Mouse (Mus musculus) CH12.LX (cell line): ENCODE data around the gene Thegl. TPM values are rescaled to one million over a fixed set of nuclear protein-coding genes. Genes with fewer than 3 reads are reported as not detected.

Experiments used
- DNase-seq: peaks from one replicate; pipeline ENCODE4 v3.0.0-alpha.2; 2013; ENCODE audit errors: extremely low read depth
- H3K27ac ChIP-seq: 2 replicates; pipeline ENCODE4 v1.5.1; 2012; ENCODE audit warnings: low read depth, mild to moderate bottlenecking, control low read depth, moderate library complexity; ENCODE audit not compliant: insufficient read depth
- H3K27me3 ChIP-seq: replicated peaks from 2 replicates; pipeline ENCODE3; 2012; ENCODE audit warnings: inconsistent platforms
- H3K36me3 ChIP-seq, 2 experiments: replicated peaks in 1 of 2; 2 replicates each; pipeline versions ENCODE3 to v1.6.1; 2012; ENCODE audit warnings: inconsistent platforms in 1 of 2, low read length in 1 of 2, mild to moderate bottlenecking in 1 of 2, mixed read lengths in 1 of 2, moderate library complexity in 1 of 2; ENCODE audit not compliant: control insufficient read depth in 1 of 2, insufficient read depth in 1 of 2
- H3K4me1 ChIP-seq, 2 experiments: 2 replicates each; pipeline ENCODE4 v1.6.1; 2012; ENCODE audit warnings: inconsistent platforms in 1 of 2, moderate library complexity in 1 of 2; ENCODE audit not compliant: insufficient read depth in 2 of 2, control insufficient read depth in 1 of 2
- H3K4me2 ChIP-seq: 2 replicates; pipeline ENCODE4 v1.6.1; 2012; ENCODE audit warnings: low read depth, mild to moderate bottlenecking, control low read depth; ENCODE audit not compliant: poor library complexity, insufficient read depth, severe bottlenecking
- H3K4me3 ChIP-seq, 3 experiments: fragments of 150-350 bp in 1 of 3; sonication (generic) in 1 of 3; replicated peaks in 1 of 3; 2 replicates each; pipeline versions ENCODE3 to v1.5.1; 2011 to 2012; ENCODE audit warnings: low read depth in 2 of 3, low read length in 2 of 3, mild to moderate bottlenecking in 2 of 3, moderate library complexity in 2 of 3, control low read depth in 1 of 3, improper control_type of control experiment in 1 of 3, inconsistent platforms in 1 of 3, mixed read lengths in 1 of 3; ENCODE audit not compliant: poor library complexity in 1 of 3
- H3K79me2 ChIP-seq: replicated peaks from 2 replicates; pipeline ENCODE4 v1.6.1; 2012; ENCODE audit warnings: mild to moderate bottlenecking, moderate library complexity; ENCODE audit not compliant: control insufficient read depth, poor library complexity, insufficient read depth, severe bottlenecking; ENCODE audit errors: extremely low read depth
- H3K9ac ChIP-seq: 2 replicates; pipeline ENCODE4 v1.6.1; 2012; ENCODE audit warnings: low read depth, mild to moderate bottlenecking, control low read depth, moderate library complexity; ENCODE audit not compliant: insufficient read depth
- H3K9me3 ChIP-seq: replicated peaks from 2 replicates; pipeline ENCODE3; 2012; ENCODE audit warnings: low read length, inconsistent platforms, mixed read lengths
- CHD1 ChIP-seq: IDR thresholded peaks from 2 replicates; pipeline ENCODE4 v1.6.1; 2012; ENCODE audit warnings: low read depth, low read length, improper control_type of control experiment, inconsistent platforms
- CTCF ChIP-seq, 2 experiments: IDR thresholded peaks in 1 of 2; conservative IDR thresholded peaks in 1 of 2; 2 replicates each; pipeline ENCODE4 v1.5.1; 2011 to 2012; ENCODE audit warnings: low read depth in 2 of 2, low read length in 2 of 2, improper control_type of control experiment in 1 of 2, inconsistent platforms in 1 of 2, mild to moderate bottlenecking in 1 of 2, moderate library complexity in 1 of 2
- EP300 ChIP-seq: IDR thresholded peaks from 2 replicates; pipeline ENCODE4 v1.6.1; 2011; ENCODE audit warnings: low read length, improper control_type of control experiment
- ETS1 ChIP-seq: conservative IDR thresholded peaks from 2 replicates; pipeline ENCODE4 v1.6.1; 2012; ENCODE audit warnings: low read depth, mild to moderate bottlenecking, inconsistent platforms, low read length, improper control_type of control experiment, moderate library complexity
- IRF4 ChIP-seq: IDR thresholded peaks from 2 replicates; pipeline ENCODE4 v1.6.1; 2014; ENCODE audit warnings: low read depth, mild to moderate bottlenecking, inconsistent platforms, low read length, improper control_type of control experiment
- JUN ChIP-seq: IDR thresholded peaks from 2 replicates; pipeline ENCODE4 v1.6.1; 2011; ENCODE audit warnings: low read depth, mild to moderate bottlenecking, low read length, improper control_type of control experiment, moderate library complexity; ENCODE audit not compliant: insufficient read depth
- JUND ChIP-seq: conservative IDR thresholded peaks from 2 replicates; pipeline ENCODE4 v1.6.1; 2011; ENCODE audit warnings: low read depth, low read length, improper control_type of control experiment
- MAFK ChIP-seq: IDR thresholded peaks from 2 replicates; pipeline ENCODE4 v1.6.1; 2011; ENCODE audit warnings: low read length, improper control_type of control experiment; ENCODE audit not compliant: insufficient replicate concordance
- MAX ChIP-seq: IDR thresholded peaks from 2 replicates; pipeline ENCODE4 v1.6.1; 2011; ENCODE audit warnings: low read length, improper control_type of control experiment
- MAZ ChIP-seq: IDR thresholded peaks from 2 replicates; pipeline ENCODE4 v1.6.1; 2012; ENCODE audit warnings: low read depth, mild to moderate bottlenecking, inconsistent platforms, low read length, improper control_type of control experiment, moderate library complexity
- MXI1 ChIP-seq: IDR thresholded peaks from 2 replicates; pipeline ENCODE4 v1.6.1; 2011; ENCODE audit warnings: mild to moderate bottlenecking, low read depth, low read length, improper control_type of control experiment
- MYC ChIP-seq: IDR thresholded peaks from 2 replicates; pipeline ENCODE4 v1.6.1; 2011; ENCODE audit warnings: low read depth, mild to moderate bottlenecking, improper control_type of control experiment, low read length
- NELFE ChIP-seq: IDR thresholded peaks from 2 replicates; pipeline ENCODE4 v1.6.1; 2011; ENCODE audit warnings: low read depth, low read length, improper control_type of control experiment
- NRF1 ChIP-seq: IDR thresholded peaks from 2 replicates; pipeline ENCODE4 v1.6.1; 2014; ENCODE audit warnings: low read depth, mild to moderate bottlenecking, inconsistent platforms, low read length, improper control_type of control experiment, moderate library complexity
- PAX5 ChIP-seq: IDR thresholded peaks from 2 replicates; pipeline ENCODE4 v1.6.1; 2012; ENCODE audit warnings: low read length, inconsistent platforms, mixed read lengths
- POLR2AphosphoS2 ChIP-seq: IDR thresholded peaks from 2 replicates; pipeline ENCODE4 v1.6.1; 2011; ENCODE audit warnings: low read depth, low read length, improper control_type of control experiment
- RAD21 ChIP-seq: IDR thresholded peaks from 2 replicates; pipeline ENCODE4 v1.6.1; 2011; ENCODE audit warnings: low read depth, mild to moderate bottlenecking, low read length, improper control_type of control experiment, moderate library complexity
- RCOR1 ChIP-seq: conservative IDR thresholded peaks from 2 replicates; pipeline ENCODE4 v1.6.1; 2012; ENCODE audit warnings: low read depth, mild to moderate bottlenecking, inconsistent platforms, low read length, improper control_type of control experiment
- TBP ChIP-seq: conservative IDR thresholded peaks from 2 replicates; pipeline ENCODE4 v1.6.1; 2011; ENCODE audit warnings: low read depth, low read length, improper control_type of control experiment
- UBTF ChIP-seq: IDR thresholded peaks from 2 replicates; pipeline ENCODE4 v1.6.1; 2012; ENCODE audit warnings: low read depth, mild to moderate bottlenecking, inconsistent platforms, low read length, improper control_type of control experiment, moderate library complexity
- USF1 ChIP-seq: IDR thresholded peaks from 2 replicates; pipeline ENCODE4 v1.6.1; 2014; ENCODE audit warnings: low read depth, mild to moderate bottlenecking, inconsistent platforms, low read length, improper control_type of control experiment
- USF2 ChIP-seq: conservative IDR thresholded peaks from 2 replicates; pipeline ENCODE4 v1.6.1; 2011; ENCODE audit warnings: low read depth, low read length, improper control_type of control experiment
- ZC3H11A ChIP-seq: IDR thresholded peaks from 2 replicates; pipeline ENCODE4 v1.6.1; 2012; ENCODE audit warnings: low read depth, mild to moderate bottlenecking, inconsistent platforms, low read length, improper control_type of control experiment
- ZKSCAN1 ChIP-seq: IDR thresholded peaks from 2 replicates; pipeline ENCODE4 v1.6.1; 2012; ENCODE audit warnings: low read depth, inconsistent platforms, low read length, improper control_type of control experiment, borderline replicate concordance
- ZNF384 ChIP-seq: IDR thresholded peaks from 2 replicates; pipeline ENCODE4 v1.6.1; 2012; ENCODE audit warnings: low read depth, low read length, improper control_type of control experiment, inconsistent platforms
- dilution Hi-C: fragments of 300-500 bp; cut with MboI; formaldehyde crosslinking; loops from 2 replicates; pipeline ENCODE4 v1.14.3; 2020; ENCODE audit warnings: low sequenced_read_pairs; ENCODE audit not compliant: extremely low pct_unique_long_range_greater_than_20kb, extremely low pct_ligation_motif_present
- in situ Hi-C: fragments of 300-500 bp; cut with MboI; formaldehyde crosslinking; loops from 3 replicates; pipeline ENCODE4 v1.14.3; 2019; ENCODE audit warnings: low sequenced_read_pairs, low pct_ligation_motif_present, low pct_unique_long_range_greater_than_20kb, mixed read lengths
- polyA plus RNA-seq: library from polyadenylated mRNA; unstranded; fragments of >175 nt; gene quantifications from 2 replicates; pipeline ENCODE4 v1.2.1, GENCODE M21; 2012; ENCODE audit warnings: low read depth; ENCODE audit not compliant: insufficient read length
- total RNA-seq, 2 experiments: library from RNA; depleted of rRNA; stranded (reverse); fragments of 300-350 nt in 1 of 2; fragments of >200 nt in 1 of 2; gene quantifications; 2 replicates each; pipeline ENCODE4 v1.2.3; 2012 to 2014

The Thegl gene
- total RNA-seq (2012; rRNA removed) (0.25 TPM in 1 of 2 replicates, not detected in the other), total RNA-seq (2014; rRNA removed) (not detected in 2 replicates), polyA plus RNA-seq (not detected in 2 replicates)

DNA sequence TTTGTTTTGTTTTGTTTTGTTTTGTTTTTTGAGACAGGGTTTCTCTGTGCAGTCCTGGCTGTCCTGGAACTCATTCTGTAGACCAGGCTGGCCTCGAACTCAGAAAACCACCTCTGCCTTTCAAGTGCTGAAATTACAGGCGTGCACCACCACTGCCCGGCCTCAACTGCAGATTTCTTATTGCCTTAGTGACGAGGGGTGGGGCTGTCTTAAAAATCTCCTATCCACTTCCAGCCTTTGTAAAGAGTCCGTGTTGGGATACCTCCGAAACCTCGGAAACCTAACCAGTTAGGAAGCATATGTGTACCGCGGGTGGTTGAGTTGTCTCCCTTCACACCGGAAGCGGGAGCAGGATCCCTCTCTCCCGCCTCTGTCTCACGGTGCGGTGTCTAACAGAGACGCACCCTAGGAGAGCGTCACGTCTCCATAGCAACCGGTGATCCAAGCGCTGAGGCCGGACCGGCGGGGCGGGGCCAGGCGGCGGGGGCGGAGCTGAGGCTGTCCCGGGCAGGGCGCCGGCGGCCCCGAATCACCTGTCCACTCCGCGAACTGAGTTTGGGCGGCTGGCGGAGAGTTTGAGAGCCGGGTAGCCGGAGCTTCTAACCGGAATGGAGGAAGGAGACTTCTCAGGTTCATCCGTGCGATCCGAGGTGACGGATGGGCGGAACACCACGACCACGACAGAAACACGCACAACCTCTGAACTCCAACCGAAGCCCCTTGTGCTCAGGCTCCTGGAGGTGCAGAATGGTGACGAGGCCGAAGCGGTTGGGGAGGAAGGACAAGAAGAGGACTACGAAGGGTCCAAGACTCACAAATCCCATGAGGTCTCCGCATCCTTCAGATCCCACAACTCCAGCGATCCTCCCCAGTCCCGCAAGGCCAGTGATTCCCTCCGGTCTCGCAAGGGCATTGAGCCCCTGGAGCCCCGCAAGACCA, at the start of gene Thegl:
TSS of gene Thegl (plus strand) at position 480 of the 939 bp plus-strand sequence.
- dilution Hi-C loops, result no loop called here
- DNase-seq, result no peak
- H3K9me3 ChIP-seq, result peaks cover 2% of the 10 kb centered on the region
- H3K27ac ChIP-seq, result no peak within 1 kb of the TSS
- peaks cover 0 to under 1% of the 10 kb centered on the region in 2 experiments for H3K36me3 ChIP-seq
- in situ Hi-C loops, result loop anchor here (10.0 kb wide), 1 partner anchor 179 kb away; no protein-coding TSS in a partner anchor
- TF ChIP-seq MAZ, result no peak
- TF ChIP-seq USF2, result no peak
- TF ChIP-seq CHD1, result no peak
- TF ChIP-seq ZNF384, result no peak
- no peak for TF ChIP-seq ZC3H11A
- TF ChIP-seq JUND, result no peak
- no peak for TF ChIP-seq UBTF
- no peak for TF ChIP-seq POLR2AphosphoS2
- TF ChIP-seq USF1, result no peak
- no peak for TF ChIP-seq MYC
- no peak for TF ChIP-seq ZKSCAN1
- no peak for TF ChIP-seq NRF1
- TF ChIP-seq RCOR1, result no peak
- TF ChIP-seq, all 38 proteins: peak for 0
- H3K27me3 ChIP-seq, result no peaks in the 10 kb centered on the region
- no peak within 1 kb of the TSS for H3K9ac ChIP-seq
- no peaks in the 10 kb centered on the region for H3K79me2 ChIP-seq
- no peak within 1 kb of the TSS for H3K4me3 ChIP-seq
- no peak within 1 kb of the TSS for H3K4me2 ChIP-seq
- peaks cover 0 to 10% of the 10 kb centered on the region in 2 experiments; a peak in 2 of 4 replicates for H3K4me1 ChIP-seq

DNA sequence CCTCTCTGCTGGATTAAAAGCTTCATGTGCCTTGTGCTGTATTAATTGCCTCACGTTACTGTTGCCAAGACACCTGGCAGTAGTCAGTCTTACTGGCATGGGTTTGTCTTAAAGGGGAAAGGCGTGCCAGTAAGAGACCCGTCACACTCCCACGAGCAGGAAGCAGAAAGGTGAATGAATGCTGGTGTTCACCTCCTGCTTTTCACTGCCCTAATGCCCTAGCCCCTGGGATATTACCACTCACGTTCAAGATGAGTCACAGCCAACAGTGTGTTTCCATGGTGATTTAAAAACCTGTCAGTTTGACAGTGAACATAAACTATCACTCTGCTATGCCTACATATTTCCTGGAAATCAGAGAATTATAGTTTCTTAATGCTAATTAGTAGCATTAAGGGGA, 46.6 kb upstream of the Thegl start:
- Histone ChIP-seq H3K27ac (no peak overlapping the region), H3K9me3 (no peaks in the 10 kb centered on the region), H3K4me3 (no peak overlapping the region), H3K79me2 (no peaks in the 10 kb centered on the region), H3K4me1 (peaks cover 0 to 11% of the 10 kb centered on the region in 2 experiments; a peak in 2 of 4 replicates), H3K4me2 (no peak overlapping the region), H3K9ac (no peak overlapping the region), H3K36me3 (peaks cover 39 to 67% of the 10 kb centered on the region in 2 experiments), H3K27me3 (no peaks in the 10 kb centered on the region)
- TF ChIP-seq ZKSCAN1 (no peak), CTCF (conservative IDR thresholded peaks at IDR 0.05 in 1 of 2, IDR thresholded peaks at IDR 0.05 in 1 of 2; ENCODE audit: low read depth in 2 of 2, low read length in 2 of 2) (no peak), RCOR1 (no peak), MXI1 (no peak), UBTF (no peak), PAX5 (no peak), JUN (no peak), TBP (no peak), IRF4 (no peak), MAX (no peak), RAD21 (no peak), MAFK (no peak), CHD1 (no peak), JUND (no peak), ZNF384 (no peak), EP300 (no peak), NRF1 (no peak), ETS1 (no peak), NELFE (no peak)
- in situ Hi-C loops (no loop called here), dilution Hi-C loops (no loop called here)
- DNase-seq, result no peak
